Mouse (Mus musculus) midbrain, embryonic 16.5 days (tissue): ENCODE measurements around the gene Atf7. TPM values are rescaled to one million over a fixed set of nuclear protein-coding genes. Genes with fewer than 3 reads are reported as not detected.

Experiments used
- ATAC-seq: fragments of 200-750 bp; cut with Nextera tagmentation; 2 replicates; pipeline ENCODE4 v1.8.0; 2017; ENCODE audit warnings: moderate TSS enrichment
- H3K27ac ChIP-seq: fragments of 300-500 bp; sonication (generic); 2 replicates; pipeline ENCODE4 v1.5.1; 2014; ENCODE audit warnings: mild to moderate bottlenecking, low read length, mixed read lengths
- H3K27me3 ChIP-seq: fragments of 300-500 bp; sonication (generic); 2 replicates; pipeline ENCODE4 v1.6.1; 2014; ENCODE audit warnings: low read depth, low read length, mixed read lengths; ENCODE audit not compliant: control insufficient read depth, insufficient read depth
- H3K36me3 ChIP-seq: fragments of 300-500 bp; sonication (generic); 2 replicates; pipeline ENCODE4 v1.6.1; 2014; ENCODE audit warnings: mild to moderate bottlenecking, low read length, moderate library complexity, mixed read lengths; ENCODE audit not compliant: control insufficient read depth, insufficient read depth
- H3K4me1 ChIP-seq: fragments of 300-500 bp; sonication (generic); 2 replicates; pipeline ENCODE4 v1.6.1; 2014; ENCODE audit warnings: mild to moderate bottlenecking, low read length, mixed read lengths; ENCODE audit not compliant: control insufficient read depth, insufficient read depth
- H3K4me2 ChIP-seq: fragments of 300-500 bp; sonication (generic); 2 replicates; pipeline ENCODE4 v1.6.1; 2014; ENCODE audit warnings: mild to moderate bottlenecking, low read length, mixed read lengths
- H3K4me3 ChIP-seq: fragments of 300-500 bp; sonication (generic); 2 replicates; pipeline ENCODE4 v1.5.1; 2014; ENCODE audit warnings: low read depth, mild to moderate bottlenecking, low read length, moderate library complexity, mixed read lengths
- H3K9ac ChIP-seq: fragments of 300-500 bp; sonication (generic); 2 replicates; pipeline ENCODE4 v1.6.1; 2014; ENCODE audit warnings: low read depth, low read length, mixed read lengths
- H3K9me3 ChIP-seq: fragments of 300-500 bp; sonication (generic); replicated peaks from 2 replicates; pipeline ENCODE4 v1.6.1; 2014; ENCODE audit warnings: mild to moderate bottlenecking, low read length, mixed read lengths; ENCODE audit not compliant: control insufficient read depth, poor library complexity, severe bottlenecking
- WGBS: fragments of 180-500 bp; shearing (Covaris S2); extraction: QIAGEN DNeasy Blood & Tissue Kit; methylation state at CpG from one replicate; pipeline ENCODE4 v1.1.7; 2014; 5-methylcytosine and 5-hydroxymethylcytosine counted together
- polyA plus RNA-seq: library from polyadenylated mRNA; unstranded; fragments of >200 nt; fragmentation: Nextera tagmentation; extraction: Ambion mirVana; gene quantifications from 2 replicates; pipeline ENCODE4 v1.2.1, GENCODE M21; 2015

Atf7 gene
- polyA plus RNA-seq, 1 experiment from 2014 or later: 16.0 TPM

DNA sequence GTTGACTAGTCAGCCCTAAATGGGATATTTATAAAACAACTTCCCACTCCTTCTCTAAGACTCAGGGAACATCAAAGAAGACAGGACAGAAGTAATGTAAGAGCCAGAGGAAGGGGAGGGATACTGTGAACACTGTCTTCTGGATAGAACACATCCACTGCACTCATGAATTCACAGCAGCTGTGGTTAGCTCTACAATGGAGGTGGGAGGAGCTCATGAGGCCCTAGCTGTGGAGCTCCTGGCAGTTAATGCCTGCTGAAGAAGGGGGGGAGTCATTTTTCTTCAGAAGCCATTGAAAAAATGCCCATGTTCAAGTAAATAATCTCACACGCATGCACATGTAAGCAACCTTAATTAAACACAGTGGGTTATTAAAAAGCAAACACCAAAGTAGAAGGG, 48.3 kb downstream of the Atf7 start:
- Histone ChIP-seq H3K4me1 (no peaks in the 10 kb centered on the region), H3K4me2 (no peak overlapping the region), H3K9me3 (no peaks in the 10 kb centered on the region), H3K4me3 (no peak overlapping the region), H3K9ac (no peak overlapping the region), H3K27ac (no peak overlapping the region), H3K27me3 (no peaks in the 10 kb centered on the region), H3K36me3 (no peaks in the 10 kb centered on the region)
- WGBS: 74% methylated on average over 1 of the region's 1 CpGs
- ATAC-seq: no peak

DNA sequence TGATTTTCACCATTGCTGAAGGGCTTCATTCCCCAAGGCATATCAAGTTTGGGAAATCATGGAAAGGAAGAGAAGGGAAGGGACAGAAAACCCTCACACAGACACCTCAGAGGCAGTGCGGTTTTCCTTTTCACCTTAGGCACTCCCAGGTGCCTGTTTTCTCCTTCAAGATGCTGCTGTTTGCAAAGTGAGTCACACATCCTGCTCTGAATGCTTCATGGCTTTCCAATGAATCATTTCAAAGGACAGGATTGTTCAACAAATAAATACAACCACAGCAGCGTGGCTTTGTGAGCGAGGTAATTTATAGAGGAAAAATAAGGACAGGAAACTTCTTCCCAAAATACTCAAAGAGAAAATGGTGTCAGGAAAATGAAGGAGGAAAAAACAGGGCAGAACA, 53.2 kb downstream of the Atf7 start:
- Histone ChIP-seq H3K4me2 (no peak overlapping the region), H3K27me3 (no peaks in the 10 kb centered on the region), H3K36me3 (no peaks in the 10 kb centered on the region), H3K27ac (0 out of 2 replicates have a peak overlapping the region, but pooled peaks have one; percentile 18), H3K4me3 (no peak overlapping the region), H3K4me1 (no peaks in the 10 kb centered on the region), H3K9me3 (no peaks in the 10 kb centered on the region), H3K9ac (no peak overlapping the region)
- ATAC-seq: no peak
- 86% methylated on average over 3 of the region's 3 CpGs for WGBS

GRCm38 (mm10) chr15:102567849-102568248, 57.4 kb downstream of the Atf7 start:
- Histone ChIP-seq H3K4me1 (no peaks in the 10 kb centered on the region), H3K27ac (no peak overlapping the region), H3K27me3 (no peaks in the 10 kb centered on the region), H3K4me2 (no peak overlapping the region), H3K4me3 (no peak overlapping the region), H3K9me3 (no peaks in the 10 kb centered on the region), H3K9ac (no peak overlapping the region), H3K36me3 (no peaks in the 10 kb centered on the region)
- no peak for ATAC-seq
- 96% methylated on average over 2 of the region's 2 CpGs for WGBS

GRCm38 (mm10) chr15:102563681-102564080, 61.6 kb downstream of the Atf7 start:
- H3K9ac ChIP-seq: no peak overlapping the region
- no peak overlapping the region for H3K4me3 ChIP-seq
- H3K36me3 ChIP-seq: no peaks in the 10 kb centered on the region

DNA sequence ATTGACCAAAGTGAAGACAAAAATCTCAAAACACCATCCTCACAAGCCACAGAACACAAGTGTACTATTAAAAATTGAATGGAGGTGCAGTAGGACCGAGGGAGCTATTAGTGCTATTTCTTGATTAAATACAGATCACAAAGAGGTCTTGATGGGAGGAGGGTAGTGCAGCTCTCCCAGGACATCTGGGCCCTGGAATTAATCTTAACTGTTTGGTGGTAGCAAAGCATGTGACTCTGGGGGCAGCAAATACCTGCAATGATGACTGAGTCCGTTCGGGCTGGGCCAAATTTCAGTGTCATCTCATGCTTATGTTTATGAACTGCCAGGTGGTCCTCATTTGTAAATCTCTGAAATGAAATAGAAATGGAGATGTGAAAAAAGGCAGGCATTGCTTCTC, 62.2 kb downstream of the Atf7 start:
- Histone ChIP-seq H3K4me2 (no peak overlapping the region), H3K4me1 (no peaks in the 10 kb centered on the region; the same call in 1 of the 2 replicates), H3K9me3 (no peaks in the 10 kb centered on the region), H3K36me3 (no peaks in the 10 kb centered on the region), H3K27me3 (no peaks in the 10 kb centered on the region), H3K27ac (no peak overlapping the region), H3K4me3 (no peak overlapping the region), H3K9ac (no peak overlapping the region)
- no peak for ATAC-seq
- WGBS: 88% methylated on average over 3 of the region's 3 CpGs

More at GRCm38 (mm10) chr15:102563681-102564080, 61.6 kb downstream of the Atf7 start:
- ATAC-seq: no peak
- no peaks in the 10 kb centered on the region for H3K27me3 ChIP-seq
- H3K27ac ChIP-seq: no peak overlapping the region
- 73% methylated on average over 5 of the region's 5 CpGs for WGBS
- no peaks in the 10 kb centered on the region for H3K9me3 ChIP-seq
- H3K4me2 ChIP-seq: no peak overlapping the region
- no peaks in the 10 kb centered on the region; the same call in 1 of the 2 replicates for H3K4me1 ChIP-seq

DNA sequence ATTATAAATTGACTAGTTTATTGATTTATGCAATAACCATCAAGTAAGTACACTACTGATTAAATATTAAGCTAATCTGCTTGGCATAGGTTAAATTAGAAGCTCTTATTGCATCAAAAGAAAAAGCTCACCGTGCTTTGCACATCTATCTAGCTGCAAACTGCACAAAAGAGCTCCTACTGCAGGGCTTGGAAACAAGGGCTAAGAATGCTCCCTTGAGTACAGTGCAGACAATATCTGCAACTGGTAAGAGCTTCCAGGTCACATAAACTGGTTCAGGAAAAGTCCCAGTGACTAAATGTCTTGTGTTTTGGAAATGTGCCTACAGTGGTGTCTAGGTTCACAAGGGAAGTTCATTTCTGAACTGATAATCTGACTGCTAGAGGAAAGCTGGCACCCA, 62.8 kb downstream of the Atf7 start:
- Histone ChIP-seq H3K4me2 (no peak overlapping the region), H3K9ac (no peak overlapping the region), H3K4me3 (no peak overlapping the region), H3K36me3 (no peaks in the 10 kb centered on the region), H3K27ac (no peak overlapping the region), H3K27me3 (no peaks in the 10 kb centered on the region), H3K4me1 (no peaks in the 10 kb centered on the region; the same call in 1 of the 2 replicates), H3K9me3 (no peaks in the 10 kb centered on the region)
- no peak for ATAC-seq
- 79% methylated on average over 1 of the region's 1 CpGs for WGBS

DNA sequence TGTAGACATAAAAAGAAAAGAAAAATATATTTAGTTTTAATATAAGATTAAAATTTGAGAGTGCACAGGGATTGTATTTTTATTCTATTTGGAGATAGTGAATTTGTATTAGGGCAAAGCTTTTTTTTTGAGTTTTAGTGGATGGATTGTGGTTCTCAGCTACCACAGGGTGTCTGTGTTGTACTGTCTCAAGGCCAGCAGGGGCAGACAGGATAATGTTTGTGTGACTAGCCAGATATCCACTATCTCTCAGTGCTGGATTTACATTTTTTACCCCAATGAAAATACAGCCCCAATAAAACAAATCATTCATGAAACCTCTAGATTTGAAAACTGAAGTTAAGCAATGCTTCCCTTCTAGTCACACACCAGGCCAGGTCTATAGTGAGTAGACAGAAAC, 67.7 kb downstream of the Atf7 start:
- H3K4me1 ChIP-seq: no peaks in the 10 kb centered on the region; the same call in 1 of the 2 replicates

GRCm38 (mm10) chr15:102555581-102555980, 69.7 kb downstream of the Atf7 start:
- Histone ChIP-seq H3K4me3 (no peak overlapping the region), H3K4me1 (no peaks in the 10 kb centered on the region), H3K36me3 (peaks cover 10% of the 10 kb centered on the region), H3K9ac (no peak overlapping the region), H3K27ac (no peak overlapping the region), H3K4me2 (no peak overlapping the region), H3K9me3 (no peaks in the 10 kb centered on the region), H3K27me3 (no peaks in the 10 kb centered on the region)
- ATAC-seq: no peak
- 94% methylated on average over 1 of the region's 1 CpGs for WGBS

More for the DNA sequence above, 67.7 kb downstream of the Atf7 start:
- H3K27me3 ChIP-seq: no peaks in the 10 kb centered on the region
- H3K27ac ChIP-seq: no peak overlapping the region
- H3K4me2 ChIP-seq: no peak overlapping the region
- no peak overlapping the region for H3K4me3 ChIP-seq
- no peak for ATAC-seq
- no peaks in the 10 kb centered on the region for H3K9me3 ChIP-seq
- H3K36me3 ChIP-seq: peaks cover 5% of the 10 kb centered on the region; the same call in 1 of the 2 replicates
- H3K9ac ChIP-seq: no peak overlapping the region

DNA sequence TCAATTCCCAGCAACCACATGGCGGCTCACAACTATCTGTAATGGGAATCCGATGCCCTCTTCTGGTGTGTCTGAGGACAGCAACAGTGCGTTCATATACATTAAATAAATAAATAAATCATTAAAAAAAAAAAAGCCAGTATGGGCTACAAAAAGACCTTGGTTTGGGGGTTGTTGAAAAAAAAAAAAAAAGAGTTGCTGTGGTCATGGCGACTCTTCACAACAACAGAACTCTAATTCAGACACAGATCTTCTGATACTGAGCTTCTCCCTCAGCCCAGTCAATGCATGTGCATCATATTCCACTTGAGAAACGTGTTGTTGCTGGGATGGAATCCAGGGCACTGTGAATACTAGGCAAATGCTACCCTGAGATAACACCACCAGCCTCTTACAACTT, 72.7 kb downstream of the Atf7 start:
- no peaks in the 10 kb centered on the region for H3K9me3 ChIP-seq
- H3K4me2 ChIP-seq: no peak overlapping the region
- no peak for ATAC-seq
- 99% methylated on average over 5 of the region's 5 CpGs for WGBS
- H3K4me3 ChIP-seq: no peak overlapping the region
- no peaks in the 10 kb centered on the region for H3K4me1 ChIP-seq
- H3K36me3 ChIP-seq: peaks cover 10% of the 10 kb centered on the region
- no peak overlapping the region for H3K9ac ChIP-seq
- H3K27ac ChIP-seq: no peak overlapping the region
- H3K27me3 ChIP-seq: no peaks in the 10 kb centered on the region
